Mouse (Mus musculus): Measurements from ENCODE around the gene Srl. TPM values are rescaled to one million over a fixed set of nuclear protein-coding genes. Genes with fewer than 3 reads are reported as not detected.

Srl gene
- polyA plus RNA-seq, 1 experiment = 12.1 TPM

DNA sequence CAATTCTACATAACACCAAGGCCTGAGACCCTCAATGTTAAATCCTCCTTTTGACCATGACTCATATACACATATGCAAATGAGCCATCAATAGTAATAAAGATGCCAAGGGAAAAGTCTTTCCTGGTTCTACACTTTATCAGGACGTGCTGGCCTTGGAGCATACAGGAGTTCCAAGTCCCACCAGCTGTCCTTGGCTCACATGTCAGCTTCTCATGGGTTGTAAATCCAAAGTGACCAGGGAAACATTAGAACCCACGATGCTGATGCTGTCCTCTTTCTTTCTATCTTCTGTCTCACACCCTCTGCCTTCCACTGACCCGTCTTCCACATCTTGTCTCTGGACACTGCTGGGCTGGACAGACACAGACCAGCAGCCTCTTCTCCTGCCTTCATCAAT is 39.9 kb downstream of the Srl start:
- Histone ChIP-seq H3K36me3 (ENCODE audit: control insufficient read depth, insufficient read depth, low read length) (no peaks in the 10 kb centered on the region), H3K27ac (ENCODE audit: control insufficient read depth, insufficient read depth, low read length) (no peak overlapping the region), H3K4me3 (ENCODE audit: control insufficient read depth, insufficient read depth, low read length) (no peak overlapping the region), H3K27me3 (ENCODE audit: control insufficient read depth, insufficient read depth, low read length) (no peaks in the 10 kb centered on the region), H3K4me1 (replicated peaks; ENCODE audit: control insufficient read depth, insufficient read depth, low read length) (peaks cover 5% of the 10 kb centered on the region; the same call in 1 of the 2 replicates)
- TF ChIP-seq POLR2A (IDR thresholded peaks at IDR 0.05; ENCODE audit: control insufficient read depth, extremely low read depth, insufficient read depth, low read length, poor library complexity) (no peak), CTCF (IDR thresholded peaks at IDR 0.05; ENCODE audit: borderline replicate concordance, control insufficient read depth, extremely low read depth, insufficient read depth, low read length, poor library complexity) (no peak)
- DNase-seq = no peak
- 93% methylated on average over 3 of the region's 3 CpGs for WGBS

DNA sequence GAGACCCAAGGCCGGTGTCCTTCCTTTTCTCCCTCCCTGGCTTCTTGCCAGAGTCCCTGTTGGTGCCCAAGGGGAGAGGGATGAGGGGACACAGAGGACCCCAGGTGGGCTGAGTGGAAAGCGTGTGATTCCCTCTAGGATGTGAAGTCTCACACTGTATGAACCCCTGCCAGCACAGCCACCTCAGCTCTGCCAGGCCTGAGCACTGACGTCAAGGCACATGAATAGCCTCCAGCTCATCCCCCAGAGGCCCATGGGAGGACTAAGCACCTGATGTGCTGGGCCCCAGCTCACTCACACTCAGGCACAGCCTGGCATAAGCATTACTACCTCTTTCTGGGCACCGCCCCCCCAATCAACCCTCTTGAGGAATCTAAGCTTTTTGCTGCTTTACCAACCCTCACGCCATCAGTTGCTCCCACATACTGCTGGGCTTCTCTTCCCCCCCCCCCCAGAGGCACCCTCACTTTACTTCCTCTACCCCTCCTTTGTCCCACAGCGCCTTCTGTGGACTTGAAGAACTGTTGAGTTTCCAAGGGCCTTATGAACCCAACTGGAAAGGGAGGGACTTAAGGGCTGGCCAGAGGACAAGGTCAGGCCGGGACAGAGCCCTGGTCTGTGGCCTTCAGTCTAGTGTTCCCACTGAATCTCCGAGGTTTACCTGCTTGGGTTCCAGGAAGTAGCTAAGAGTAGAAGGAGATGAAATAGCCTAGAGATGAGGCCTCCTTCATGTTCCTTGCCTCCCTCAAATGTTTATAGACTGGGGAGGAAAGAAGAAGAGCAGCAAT is 40.8 kb downstream of the Srl start:
- no peak for DNase-seq
- 76% methylated on average over 8 of the region's 8 CpGs for WGBS
- no peak for TF ChIP-seq CTCF (IDR thresholded peaks at IDR 0.05; ENCODE audit: borderline replicate concordance, control insufficient read depth, extremely low read depth, insufficient read depth, low read length, poor library complexity)
- TF ChIP-seq POLR2A (IDR thresholded peaks at IDR 0.05; ENCODE audit: control insufficient read depth, extremely low read depth, insufficient read depth, low read length, poor library complexity) = no peak
- Histone ChIP-seq H3K4me3 (ENCODE audit: control insufficient read depth, insufficient read depth, low read length) (no peak overlapping the region), H3K27me3 (ENCODE audit: control insufficient read depth, insufficient read depth, low read length) (no peaks in the 10 kb centered on the region), H3K4me1 (replicated peaks; ENCODE audit: control insufficient read depth, insufficient read depth, low read length) (peaks cover 5% of the 10 kb centered on the region; the same call in 1 of the 2 replicates), H3K36me3 (ENCODE audit: control insufficient read depth, insufficient read depth, low read length) (no peaks in the 10 kb centered on the region), H3K27ac (ENCODE audit: control insufficient read depth, insufficient read depth, low read length) (no peak overlapping the region)

DNA sequence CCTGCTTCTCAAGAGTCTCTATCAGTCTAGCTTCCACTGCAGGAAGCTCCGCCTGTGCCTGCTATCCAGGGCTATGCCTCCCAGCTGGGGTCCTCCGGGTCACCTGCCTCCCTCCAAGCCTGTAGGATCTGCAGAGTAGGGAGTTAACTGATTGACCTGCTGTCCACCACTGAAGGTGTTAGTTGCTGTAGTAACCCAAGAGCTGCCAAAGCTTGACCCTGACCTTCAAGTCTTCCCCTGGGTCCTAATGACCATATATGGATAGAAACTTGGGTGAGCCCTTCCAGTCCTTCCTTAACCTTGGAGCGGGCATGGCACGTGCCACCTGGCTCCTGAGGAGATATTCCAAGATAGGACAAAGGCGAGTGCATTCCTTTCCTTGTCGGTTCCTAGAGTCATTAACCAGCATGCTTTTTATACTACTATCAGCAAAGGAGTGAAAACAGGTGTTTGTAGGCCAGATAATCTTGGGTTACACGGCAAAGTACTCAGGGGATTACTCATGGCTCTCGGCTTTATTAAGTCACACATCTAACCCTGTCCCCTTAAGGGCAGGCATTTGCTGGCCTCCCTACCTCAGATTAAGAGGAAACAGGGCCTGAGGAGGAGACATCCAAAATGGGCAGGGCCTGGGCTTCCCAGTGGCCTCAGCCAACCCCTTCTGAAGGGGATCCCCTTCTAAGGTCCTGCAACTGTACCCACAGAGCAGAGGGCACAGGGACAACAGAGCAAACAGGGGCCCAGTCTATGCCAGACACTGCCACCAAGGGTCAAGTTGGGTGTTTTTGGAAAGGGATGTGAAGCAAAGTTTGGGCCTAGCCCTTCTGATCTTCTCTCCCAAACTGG is 43.6 kb downstream of the Srl start:
- DNase-seq = no peak
- no peak overlapping the region for H3K4me3 ChIP-seq (ENCODE audit: control insufficient read depth, insufficient read depth, low read length)
- TF ChIP-seq POLR2A (IDR thresholded peaks at IDR 0.05; ENCODE audit: control insufficient read depth, extremely low read depth, insufficient read depth, low read length, poor library complexity) = no peak
- TF ChIP-seq CTCF (IDR thresholded peaks at IDR 0.05; ENCODE audit: borderline replicate concordance, control insufficient read depth, extremely low read depth, insufficient read depth, low read length, poor library complexity) = no peak
- WGBS = 95% methylated on average over 8 of the region's 8 CpGs
- no peaks in the 10 kb centered on the region for H3K27me3 ChIP-seq (ENCODE audit: control insufficient read depth, insufficient read depth, low read length)
- no peaks in the 10 kb centered on the region for H3K36me3 ChIP-seq (ENCODE audit: control insufficient read depth, insufficient read depth, low read length)
- H3K4me1 ChIP-seq (replicated peaks; ENCODE audit: control insufficient read depth, insufficient read depth, low read length) = peaks cover 5% of the 10 kb centered on the region; the same call in 1 of the 2 replicates
- H3K27ac ChIP-seq (ENCODE audit: control insufficient read depth, insufficient read depth, low read length) = no peak overlapping the region

DNA sequence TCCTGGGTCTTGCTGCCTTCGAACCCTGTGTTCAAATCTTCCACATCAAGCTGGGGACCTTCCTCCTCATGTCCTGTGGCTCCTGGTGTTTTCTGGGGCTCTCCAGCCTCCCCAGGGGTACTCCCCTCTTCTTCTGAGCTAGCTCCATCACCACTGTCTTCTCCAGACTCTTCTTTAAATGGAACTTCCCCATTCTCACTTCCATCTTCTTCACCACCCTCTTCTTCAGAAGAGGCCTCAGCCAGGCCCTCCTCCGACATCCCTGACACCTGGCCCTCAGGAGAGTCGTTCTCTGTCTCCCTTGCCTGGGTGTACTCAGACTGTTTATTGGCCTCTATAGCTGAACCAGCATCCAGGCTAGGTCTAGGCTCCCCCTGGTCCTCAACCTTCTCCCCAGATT is 45.1 kb downstream of the Srl start:
- WGBS = 70% methylated on average over 3 of the region's 3 CpGs
- H3K27me3 ChIP-seq (ENCODE audit: control insufficient read depth, insufficient read depth, low read length) = no peaks in the 10 kb centered on the region
- H3K4me3 ChIP-seq (ENCODE audit: control insufficient read depth, insufficient read depth, low read length) = no peak overlapping the region
- H3K27ac ChIP-seq (ENCODE audit: control insufficient read depth, insufficient read depth, low read length) = no peak overlapping the region
- no peaks in the 10 kb centered on the region for H3K36me3 ChIP-seq (ENCODE audit: control insufficient read depth, insufficient read depth, low read length)
- H3K4me1 ChIP-seq (replicated peaks; ENCODE audit: control insufficient read depth, insufficient read depth, low read length) = peaks cover 5% of the 10 kb centered on the region; the same call in 1 of the 2 replicates
- TF ChIP-seq POLR2A (IDR thresholded peaks at IDR 0.05; ENCODE audit: control insufficient read depth, extremely low read depth, insufficient read depth, low read length, poor library complexity) (no peak), CTCF (IDR thresholded peaks at IDR 0.05; ENCODE audit: borderline replicate concordance, control insufficient read depth, extremely low read depth, insufficient read depth, low read length, poor library complexity) (no peak)
- no peak for DNase-seq

DNA sequence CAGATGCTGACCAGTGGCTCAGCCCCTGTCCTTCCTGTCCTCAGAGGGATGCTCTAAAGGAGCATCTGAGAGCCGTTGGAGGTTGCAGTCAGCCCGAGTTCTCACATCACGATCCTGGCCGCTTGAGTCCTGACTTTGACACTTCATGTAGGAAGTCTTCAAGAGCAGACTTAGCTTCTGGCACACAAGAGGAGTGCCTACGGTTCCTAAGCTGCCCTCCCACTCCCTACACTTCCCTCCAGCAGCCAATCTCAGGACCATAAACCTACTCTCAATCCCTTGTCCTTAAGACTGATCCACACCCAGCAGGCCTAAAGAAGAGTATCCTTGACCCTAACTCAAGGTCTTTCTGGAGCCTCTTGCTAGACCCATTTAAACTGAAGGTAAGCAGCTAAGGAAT is 45.8 kb downstream of the Srl start:
- no peak overlapping the region for H3K4me3 ChIP-seq (ENCODE audit: control insufficient read depth, insufficient read depth, low read length)
- no peaks in the 10 kb centered on the region for H3K36me3 ChIP-seq (ENCODE audit: control insufficient read depth, insufficient read depth, low read length)
- WGBS = 94% methylated on average over 5 of the region's 5 CpGs
- peaks cover 4% of the 10 kb centered on the region; the same call in 1 of the 2 replicates for H3K4me1 ChIP-seq (replicated peaks; ENCODE audit: control insufficient read depth, insufficient read depth, low read length)
- TF ChIP-seq CTCF (IDR thresholded peaks at IDR 0.05; ENCODE audit: borderline replicate concordance, control insufficient read depth, extremely low read depth, insufficient read depth, low read length, poor library complexity) (no peak), POLR2A (IDR thresholded peaks at IDR 0.05; ENCODE audit: control insufficient read depth, extremely low read depth, insufficient read depth, low read length, poor library complexity) (no peak)
- peak; percentile 18 for DNase-seq
- no peak overlapping the region for H3K27ac ChIP-seq (ENCODE audit: control insufficient read depth, insufficient read depth, low read length)
- H3K27me3 ChIP-seq (ENCODE audit: control insufficient read depth, insufficient read depth, low read length) = no peaks in the 10 kb centered on the region

DNA sequence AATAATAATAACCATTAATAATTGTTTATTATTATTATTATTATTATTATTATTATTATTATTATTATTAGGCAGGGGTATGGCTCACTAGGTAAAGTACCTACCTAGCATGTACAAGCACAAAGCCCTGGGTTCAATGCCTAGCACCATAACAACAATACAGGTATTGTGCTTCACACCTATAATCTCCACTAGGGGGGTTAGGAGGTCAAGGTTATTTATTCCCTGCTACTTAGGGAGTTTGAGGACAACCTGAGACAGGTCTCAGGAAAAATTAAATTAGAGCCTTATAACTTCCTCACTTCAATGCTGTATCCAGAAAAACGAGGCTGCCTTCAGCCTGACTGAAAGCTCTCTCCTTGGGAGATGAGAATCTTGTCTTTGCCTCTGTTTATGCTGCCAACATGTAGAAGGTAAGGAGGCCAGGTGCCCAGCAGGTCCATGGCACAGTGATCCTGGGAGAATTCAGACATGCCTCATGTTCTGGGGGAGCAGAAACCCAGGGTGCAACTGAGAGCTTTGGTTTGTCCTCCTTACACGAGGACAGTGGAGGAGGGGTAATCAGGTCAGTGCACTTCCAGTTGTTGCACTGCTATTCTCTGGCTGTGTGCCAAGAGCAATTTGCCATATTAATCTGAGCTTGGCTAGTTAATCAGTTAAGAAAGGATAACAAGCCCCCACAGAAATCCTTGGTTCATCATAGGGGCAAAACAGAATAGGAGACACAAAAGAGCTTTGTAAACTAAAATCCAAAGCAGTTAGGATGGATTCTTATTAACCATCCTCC is 48.6 kb downstream of the Srl start:
- DNase-seq = no peak
- Histone ChIP-seq H3K27me3 (ENCODE audit: control insufficient read depth, insufficient read depth, low read length) (no peaks in the 10 kb centered on the region), H3K4me1 (replicated peaks; ENCODE audit: control insufficient read depth, insufficient read depth, low read length) (no peaks in the 10 kb centered on the region), H3K36me3 (ENCODE audit: control insufficient read depth, insufficient read depth, low read length) (no peaks in the 10 kb centered on the region), H3K27ac (ENCODE audit: control insufficient read depth, insufficient read depth, low read length) (no peak overlapping the region), H3K4me3 (ENCODE audit: control insufficient read depth, insufficient read depth, low read length) (no peak overlapping the region)
- 81% methylated on average over 2 of the region's 2 CpGs for WGBS
- TF ChIP-seq POLR2A (IDR thresholded peaks at IDR 0.05; ENCODE audit: control insufficient read depth, extremely low read depth, insufficient read depth, low read length, poor library complexity) (no peak), CTCF (IDR thresholded peaks at IDR 0.05; ENCODE audit: borderline replicate concordance, control insufficient read depth, extremely low read depth, insufficient read depth, low read length, poor library complexity) (no peak)
